Mouse (Mus musculus): ENCODE measurements at regions not wholly inside any gene's neighbourhood (a gene's known extent, or its start where the extent isn't known, plus 50 kb on each side); places are given as distances from the start of the nearest gene placed in this dataset.
A peak's percentile ranks its signal among the peaks of the same experiment; 100 is the strongest.

DNA sequence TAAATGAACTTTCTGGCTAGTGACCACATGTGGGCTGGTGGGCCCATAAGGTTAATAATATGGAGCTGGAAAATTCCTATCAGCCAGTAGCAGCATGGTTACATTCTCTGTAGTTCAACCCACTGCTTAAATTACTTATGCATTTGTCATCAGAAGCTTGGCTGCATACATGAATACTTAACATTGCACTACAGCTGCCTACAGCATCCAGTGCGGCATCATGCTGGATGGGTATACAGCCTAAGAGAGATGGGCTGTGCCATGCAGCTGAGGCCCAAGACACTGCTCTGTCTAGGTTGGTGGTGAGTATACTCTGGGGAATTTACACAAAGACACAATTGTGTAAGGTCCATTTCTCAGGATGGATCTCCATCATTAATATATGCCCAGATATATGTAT lies 147.7 kb upstream of the Id2 start:
- no peak for ATAC-seq (ENCODE audit: low read depth)
- Histone ChIP-seq H3K36me3 (ENCODE audit: control insufficient read depth, insufficient read depth, low read length) (no peaks in the 10 kb centered on the region), H3K27ac (replicated peaks; ENCODE audit: low read depth, low read length) (no peak overlapping the region), H3K9ac (ENCODE audit: low read depth, low read length) (no peak overlapping the region), H3K4me1 (ENCODE audit: control insufficient read depth, insufficient read depth, low read length) (peaks cover 31% of the 10 kb centered on the region), H3K27me3 (replicated peaks; ENCODE audit: control insufficient read depth, insufficient read depth, low read length) (no peaks in the 10 kb centered on the region), H3K9me3 (ENCODE audit: control insufficient read depth, low read length) (no peaks in the 10 kb centered on the region), H3K4me2 (ENCODE audit: low read depth, low read length) (no peak overlapping the region), H3K4me3 (ENCODE audit: low read depth, low read length) (no peak overlapping the region)
- 87% methylated on average over 1 of the region's 1 CpGs for WGBS
- no peak for DNase-seq (ENCODE audit: low spot score)

DNA sequence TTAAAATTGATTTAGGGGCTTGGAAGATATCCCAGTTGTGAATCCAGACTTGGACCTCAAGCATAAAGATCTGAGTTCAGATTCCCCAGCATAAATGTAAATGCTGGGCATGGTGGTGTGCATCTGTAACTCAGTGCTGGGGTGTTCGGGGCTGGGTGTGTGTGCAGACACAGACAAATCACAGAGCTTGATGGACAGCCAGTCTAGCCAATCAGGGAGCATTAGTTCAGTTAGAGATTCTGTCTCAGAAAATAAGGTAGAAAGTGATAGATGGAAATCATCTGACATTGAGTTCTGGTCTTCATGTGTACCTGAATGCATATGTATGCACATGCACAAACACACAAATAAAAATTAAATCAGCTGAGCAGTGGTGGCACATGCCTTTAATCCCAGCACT lies 147.0 kb upstream of the Id2 start:
- Histone ChIP-seq H3K4me2 (ENCODE audit: low read depth, low read length) (no peak overlapping the region), H3K4me1 (ENCODE audit: control insufficient read depth, insufficient read depth, low read length) (peaks cover 27% of the 10 kb centered on the region), H3K27ac (replicated peaks; ENCODE audit: low read depth, low read length) (no peak overlapping the region), H3K36me3 (ENCODE audit: control insufficient read depth, insufficient read depth, low read length) (no peaks in the 10 kb centered on the region), H3K4me3 (ENCODE audit: low read depth, low read length) (no peak overlapping the region), H3K9ac (ENCODE audit: low read depth, low read length) (no peak overlapping the region), H3K9me3 (ENCODE audit: control insufficient read depth, low read length) (no peaks in the 10 kb centered on the region), H3K27me3 (replicated peaks; ENCODE audit: control insufficient read depth, insufficient read depth, low read length) (no peaks in the 10 kb centered on the region)
- 81% methylated on average over 1 of the region's 1 CpGs for WGBS
- DNase-seq (ENCODE audit: low spot score) (no peak), ATAC-seq (ENCODE audit: low read depth) (no peak)

DNA sequence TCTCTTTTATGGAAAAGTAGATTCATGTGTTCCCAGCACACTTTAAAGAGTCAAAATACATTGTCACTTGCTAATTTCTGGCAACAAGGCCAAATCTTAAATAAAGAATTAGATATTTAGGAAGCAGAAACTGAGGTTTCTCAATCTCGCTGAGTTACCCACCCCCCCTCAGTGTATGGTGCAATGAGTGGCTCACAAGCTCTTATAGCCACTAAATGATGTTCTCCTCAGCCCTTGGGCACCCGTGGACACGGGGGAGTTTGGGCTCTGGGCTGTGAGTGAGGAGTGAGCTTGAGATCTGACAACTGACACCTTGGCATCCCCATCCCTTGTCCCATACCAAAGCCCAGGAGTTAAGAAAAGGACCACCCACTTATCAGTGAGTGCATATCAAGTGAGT lies 145.4 kb upstream of the Id2 start:
- 73% methylated on average over 3 of the region's 3 CpGs for WGBS
- no peak overlapping the region for H3K4me3 ChIP-seq (ENCODE audit: low read depth, low read length)
- H3K4me2 ChIP-seq (ENCODE audit: low read depth, low read length) = no peak overlapping the region
- H3K9me3 ChIP-seq (ENCODE audit: control insufficient read depth, low read length) = no peaks in the 10 kb centered on the region
- H3K36me3 ChIP-seq (ENCODE audit: control insufficient read depth, insufficient read depth, low read length) = no peaks in the 10 kb centered on the region
- no peak overlapping the region for H3K27ac ChIP-seq (replicated peaks; ENCODE audit: low read depth, low read length)
- no peaks in the 10 kb centered on the region for H3K27me3 ChIP-seq (replicated peaks; ENCODE audit: control insufficient read depth, insufficient read depth, low read length)
- DNase-seq (ENCODE audit: low spot score) = no peak
- H3K9ac ChIP-seq (ENCODE audit: low read depth, low read length) = no peak overlapping the region
- ATAC-seq (ENCODE audit: low read depth) = no peak
- peaks cover 21% of the 10 kb centered on the region for H3K4me1 ChIP-seq (ENCODE audit: control insufficient read depth, insufficient read depth, low read length)

- Histone ChIP-seq H3K4me2 (ENCODE audit: low read depth, low read length) (no peak overlapping the region), H3K36me3 (ENCODE audit: control insufficient read depth, insufficient read depth, low read length) (no peaks in the 10 kb centered on the region), H3K4me3 (ENCODE audit: low read depth, low read length) (no peak overlapping the region), H3K9ac (ENCODE audit: low read depth, low read length) (no peak overlapping the region), H3K4me1 (ENCODE audit: control insufficient read depth, insufficient read depth, low read length) (peaks cover 19% of the 10 kb centered on the region), H3K9me3 (ENCODE audit: control insufficient read depth, low read length) (no peaks in the 10 kb centered on the region), H3K27ac (replicated peaks; ENCODE audit: low read depth, low read length) (no peak overlapping the region), H3K27me3 (replicated peaks; ENCODE audit: control insufficient read depth, insufficient read depth, low read length) (no peaks in the 10 kb centered on the region)
- no peak for ATAC-seq (ENCODE audit: low read depth)
- 65% methylated on average over 3 of the region's 3 CpGs for WGBS
- no peak for DNase-seq (ENCODE audit: low spot score)
These were observed 144.7 kb upstream of the Id2 start for GRCm38 (mm10) chr12:25241675-25242074.

DNA sequence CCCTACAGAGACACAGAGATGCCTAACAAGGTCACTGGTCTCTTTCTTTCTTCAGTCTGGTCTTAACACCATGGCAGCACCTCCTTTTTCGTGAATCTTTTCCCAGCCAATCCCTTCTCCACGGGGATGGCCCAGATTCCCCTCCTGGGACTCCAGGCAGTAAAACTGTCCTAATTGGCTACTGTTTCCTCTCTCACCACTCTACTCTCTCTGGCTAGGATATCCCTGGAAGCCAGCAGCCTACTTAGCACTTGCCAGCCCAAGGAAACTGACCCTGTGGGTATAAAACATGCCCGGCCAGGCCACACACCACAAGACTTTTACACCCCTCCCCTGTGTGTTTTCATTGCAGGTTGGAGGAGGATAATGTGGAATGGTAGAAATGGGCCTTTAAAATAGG lies 143.9 kb upstream of the Id2 start:
- Histone ChIP-seq H3K36me3 (ENCODE audit: control insufficient read depth, insufficient read depth, low read length) (no peaks in the 10 kb centered on the region), H3K4me3 (ENCODE audit: low read depth, low read length) (no peak overlapping the region), H3K9ac (ENCODE audit: low read depth, low read length) (no peak overlapping the region), H3K9me3 (ENCODE audit: control insufficient read depth, low read length) (no peaks in the 10 kb centered on the region), H3K27me3 (replicated peaks; ENCODE audit: control insufficient read depth, insufficient read depth, low read length) (no peaks in the 10 kb centered on the region), H3K4me1 (ENCODE audit: control insufficient read depth, insufficient read depth, low read length) (peaks cover 13% of the 10 kb centered on the region), H3K27ac (replicated peaks; ENCODE audit: low read depth, low read length) (no peak overlapping the region), H3K4me2 (ENCODE audit: low read depth, low read length) (no peak overlapping the region)
- DNase-seq (ENCODE audit: low spot score) = no peak
- 77% methylated on average over 3 of the region's 3 CpGs for WGBS
- no peak for ATAC-seq (ENCODE audit: low read depth)

- Histone ChIP-seq H3K4me1 (ENCODE audit: control insufficient read depth, insufficient read depth, low read length) (peaks cover 13% of the 10 kb centered on the region), H3K9ac (ENCODE audit: low read depth, low read length) (no peak overlapping the region), H3K27ac (replicated peaks; ENCODE audit: low read depth, low read length) (no peak overlapping the region), H3K27me3 (replicated peaks; ENCODE audit: control insufficient read depth, insufficient read depth, low read length) (no peaks in the 10 kb centered on the region), H3K36me3 (ENCODE audit: control insufficient read depth, insufficient read depth, low read length) (no peaks in the 10 kb centered on the region), H3K9me3 (ENCODE audit: control insufficient read depth, low read length) (no peaks in the 10 kb centered on the region), H3K4me2 (ENCODE audit: low read depth, low read length) (no peak overlapping the region), H3K4me3 (ENCODE audit: low read depth, low read length) (no peak overlapping the region)
- DNase-seq (ENCODE audit: low spot score) = peak; percentile 46
- peak; percentile 33; the same call in 1 of the 2 replicates for ATAC-seq (ENCODE audit: low read depth)
- WGBS = 51% methylated on average over 12 of the region's 12 CpGs
These were observed 143.2 kb upstream of the Id2 start for GRCm38 (mm10) chr12:25240142-25240541.

GRCm38 (mm10) chr12:25235071-25235470 lies 138.1 kb upstream of the Id2 start:
- Histone ChIP-seq H3K36me3 (ENCODE audit: control insufficient read depth, insufficient read depth, low read length) (no peaks in the 10 kb centered on the region), H3K9ac (ENCODE audit: low read depth, low read length) (no peak overlapping the region), H3K27me3 (replicated peaks; ENCODE audit: control insufficient read depth, insufficient read depth, low read length) (no peaks in the 10 kb centered on the region), H3K4me2 (ENCODE audit: low read depth, low read length) (0 out of 2 replicates have a peak overlapping the region, but pooled peaks have one; percentile 28), H3K9me3 (ENCODE audit: control insufficient read depth, low read length) (no peaks in the 10 kb centered on the region), H3K4me1 (ENCODE audit: control insufficient read depth, insufficient read depth, low read length) (peaks cover 19% of the 10 kb centered on the region), H3K4me3 (ENCODE audit: low read depth, low read length) (no peak overlapping the region), H3K27ac (replicated peaks; ENCODE audit: low read depth, low read length) (no peak overlapping the region)
- ATAC-seq (ENCODE audit: low read depth) = no peak
- DNase-seq (ENCODE audit: low spot score) = peak; percentile 58
- WGBS = 25% methylated on average over 8 of the region's 8 CpGs

- Histone ChIP-seq H3K27ac (replicated peaks; ENCODE audit: low read depth, low read length) (no peak overlapping the region; the same call in 1 of the 2 replicates), H3K9ac (ENCODE audit: low read depth, low read length) (no peak overlapping the region), H3K9me3 (ENCODE audit: control insufficient read depth, low read length) (no peaks in the 10 kb centered on the region), H3K36me3 (ENCODE audit: control insufficient read depth, insufficient read depth, low read length) (no peaks in the 10 kb centered on the region), H3K4me2 (ENCODE audit: low read depth, low read length) (0 out of 2 replicates have a peak overlapping the region, but pooled peaks have one; percentile 28), H3K4me3 (ENCODE audit: low read depth, low read length) (no peak overlapping the region), H3K27me3 (replicated peaks; ENCODE audit: control insufficient read depth, insufficient read depth, low read length) (no peaks in the 10 kb centered on the region), H3K4me1 (ENCODE audit: control insufficient read depth, insufficient read depth, low read length) (peaks cover 15% of the 10 kb centered on the region)
- no peak for DNase-seq (ENCODE audit: low spot score)
- 41% methylated on average over 3 of the region's 3 CpGs for WGBS
- ATAC-seq (ENCODE audit: low read depth) = no peak
These were observed 137.7 kb upstream of the Id2 start for GRCm38 (mm10) chr12:25234636-25235035.

DNA sequence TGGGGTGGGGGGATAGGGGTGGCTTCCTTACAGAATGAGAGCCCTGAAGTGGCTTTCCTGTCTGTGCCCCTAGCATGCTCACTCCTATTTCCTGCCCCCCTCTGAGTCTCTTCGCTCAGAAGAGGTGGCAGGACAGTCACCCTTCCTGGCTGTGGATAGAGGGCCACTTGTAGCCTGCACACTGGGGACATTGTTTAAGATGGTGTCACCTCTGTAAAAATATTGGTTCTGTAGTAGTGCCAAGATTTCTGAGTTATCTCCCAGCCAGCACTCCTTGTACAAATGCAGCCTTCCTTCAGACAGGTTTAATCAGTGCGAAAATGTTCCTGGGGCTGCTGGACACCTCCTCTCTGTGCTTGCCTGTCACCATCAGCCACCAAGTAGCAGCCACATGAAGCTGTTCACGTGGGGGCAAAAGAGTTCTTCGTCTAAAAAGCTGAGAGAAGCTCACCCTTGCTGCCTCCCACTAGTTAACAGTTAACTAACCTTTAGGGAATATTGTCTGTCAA lies 136.1 kb upstream of the Id2 start:
- DNase-seq (ENCODE audit: low spot score) = no peak
- Histone ChIP-seq H3K4me3 (ENCODE audit: low read depth, low read length) (no peak overlapping the region), H3K36me3 (ENCODE audit: control insufficient read depth, insufficient read depth, low read length) (no peaks in the 10 kb centered on the region), H3K9ac (ENCODE audit: low read depth, low read length) (no peak overlapping the region), H3K27me3 (replicated peaks; ENCODE audit: control insufficient read depth, insufficient read depth, low read length) (no peaks in the 10 kb centered on the region), H3K4me1 (ENCODE audit: control insufficient read depth, insufficient read depth, low read length) (peaks cover 15% of the 10 kb centered on the region), H3K27ac (replicated peaks; ENCODE audit: low read depth, low read length) (no peak overlapping the region), H3K9me3 (ENCODE audit: control insufficient read depth, low read length) (no peaks in the 10 kb centered on the region), H3K4me2 (ENCODE audit: low read depth, low read length) (no peak overlapping the region)
- ATAC-seq (ENCODE audit: low read depth) = no peak
- WGBS = 65% methylated on average over 4 of the region's 4 CpGs

Measured in embryonic facial prominence, embryonic 14.5 days (tissue).